Mouse (Mus musculus) neural tube, embryonic 14.5 days (tissue): Measurements from ENCODE around the gene Plekhg6. TPM values are rescaled to one million over a fixed set of nuclear protein-coding genes. Genes with fewer than 3 reads are reported as not detected.
A peak's percentile ranks its signal among the peaks of the same experiment; 100 is the strongest.

Experiments
- ATAC-seq: fragments of 200-750 bp; cut with Nextera tagmentation; 2 replicates; pipeline ENCODE4 v1.8.0; 2017; ENCODE audit warnings: low read depth, mild to moderate bottlenecking, moderate TSS enrichment, moderate library complexity
- H3K27ac ChIP-seq: fragments of 300-500 bp; sonication (generic); 2 replicates; pipeline ENCODE4 v1.5.1; 2014; ENCODE audit warnings: low read depth, mild to moderate bottlenecking, control low read depth, low read length, moderate library complexity, mixed read lengths
- H3K27me3 ChIP-seq: fragments of 300-500 bp; sonication (generic); 2 replicates; pipeline ENCODE4 v1.6.1; 2014; ENCODE audit warnings: low read length; ENCODE audit not compliant: control insufficient read depth, insufficient read depth
- H3K36me3 ChIP-seq: fragments of 300-500 bp; sonication (generic); 2 replicates; pipeline ENCODE4 v1.6.1; 2014; ENCODE audit warnings: low read length, mixed read lengths; ENCODE audit not compliant: control insufficient read depth, insufficient read depth
- H3K4me1 ChIP-seq: fragments of 300-500 bp; sonication (generic); 2 replicates; pipeline ENCODE4 v1.6.1; 2014; ENCODE audit warnings: low read length; ENCODE audit not compliant: control insufficient read depth, insufficient read depth
- H3K4me2 ChIP-seq: fragments of 300-500 bp; sonication (generic); 2 replicates; pipeline ENCODE4 v1.6.1; 2014; ENCODE audit warnings: mild to moderate bottlenecking, low read depth, low read length, control low read depth
- H3K4me3 ChIP-seq: fragments of 300-500 bp; sonication (generic); 2 replicates; pipeline ENCODE4 v1.5.1; 2014; ENCODE audit warnings: low read depth, low read length, control low read depth, mixed read lengths
- H3K9ac ChIP-seq: fragments of 300-500 bp; sonication (generic); replicated peaks from 2 replicates; pipeline ENCODE4 v1.6.1; 2014; ENCODE audit warnings: low read depth, mild to moderate bottlenecking, control low read depth, low read length, mixed read lengths
- H3K9me3 ChIP-seq: fragments of 300-500 bp; sonication (generic); 2 replicates; pipeline ENCODE4 v1.6.1; 2016; ENCODE audit warnings: low read length; ENCODE audit not compliant: control insufficient read depth
- whole genome bisulfite sequencing: fragments of 180-500 bp; shearing (Covaris S2); extraction: QIAGEN DNeasy Blood & Tissue Kit; methylation state at CpG from one replicate; pipeline ENCODE4 v1.1.7; 2014; 5-methylcytosine and 5-hydroxymethylcytosine counted together
- polyA plus RNA-seq: library from polyadenylated mRNA; unstranded; fragments of >200 nt; fragmentation: Nextera tagmentation; extraction: Ambion mirVana; gene quantifications from 2 replicates; pipeline ENCODE4 v1.2.1, GENCODE M21; 2014

Gene Plekhg6
- polyA plus RNA-seq, 1 experiment from 2014 or later, result 0.09 TPM

DNA sequence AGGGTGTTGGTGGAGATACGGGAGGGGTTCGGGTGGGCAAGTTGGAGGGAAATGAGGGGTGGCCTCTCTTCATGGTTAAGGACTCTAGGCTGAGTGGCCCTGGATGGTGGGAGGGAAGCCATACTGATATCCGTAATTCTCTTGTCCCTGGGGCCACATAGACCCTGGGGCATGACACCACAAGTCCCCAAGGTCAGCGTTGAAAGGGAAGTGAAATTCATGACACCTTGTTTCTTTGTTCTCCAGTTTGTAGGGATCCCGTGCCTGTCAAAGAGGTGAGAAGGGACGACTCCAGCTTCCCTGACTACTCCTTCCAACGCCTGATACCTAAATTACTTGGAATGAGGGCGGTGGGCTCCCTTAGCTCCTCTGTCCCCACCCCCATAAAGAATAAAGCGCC is 19.7 kb downstream of the Plekhg6 start:
- no peak overlapping the region; the same call in 1 of the 2 replicates for H3K4me2 ChIP-seq
- 54% methylated on average over 9 of the region's 9 CpGs for WGBS

DNA sequence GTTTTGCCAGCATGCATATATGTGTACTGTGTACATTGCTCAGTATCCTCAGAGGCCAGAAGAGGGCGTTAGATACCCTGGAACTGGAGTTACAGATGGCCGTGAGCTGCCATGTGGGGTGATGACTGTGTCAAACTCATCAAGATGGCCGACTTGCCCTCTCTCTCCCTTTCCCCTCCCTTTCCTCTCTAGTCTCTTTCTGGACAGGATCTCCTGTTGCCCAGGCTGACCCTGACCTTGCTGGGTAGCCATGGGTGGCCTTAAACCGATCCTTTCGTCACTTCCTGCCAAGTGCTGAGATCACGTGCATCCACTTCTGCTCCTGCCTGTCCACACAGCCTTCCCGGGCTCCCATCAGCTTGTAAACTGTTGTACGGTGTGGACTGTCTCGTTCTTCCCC is 20.6 kb downstream of the Plekhg6 start:
- peaks cover 19% of the 10 kb centered on the region for H3K27me3 ChIP-seq
- no peak overlapping the region for H3K9ac ChIP-seq
- no peak for ATAC-seq
- H3K27ac ChIP-seq, result no peak overlapping the region
- no peak overlapping the region for H3K4me2 ChIP-seq
- no peaks in the 10 kb centered on the region for H3K9me3 ChIP-seq
- 62% methylated on average over 9 of the region's 9 CpGs for WGBS
- peaks cover 3% of the 10 kb centered on the region; the same call in 1 of the 2 replicates for H3K4me1 ChIP-seq
- 0 out of 2 replicates have a peak, but pooled peaks cover 2% of the 10 kb centered on the region for H3K36me3 ChIP-seq
- no peak overlapping the region for H3K4me3 ChIP-seq

More for the DNA sequence above, 19.7 kb downstream of the Plekhg6 start:
- peaks cover 19% of the 10 kb centered on the region for H3K27me3 ChIP-seq
- ATAC-seq, result no peak
- H3K27ac ChIP-seq, result no peak overlapping the region
- H3K36me3 ChIP-seq, result 0 out of 2 replicates have a peak, but pooled peaks cover 2% of the 10 kb centered on the region
- H3K9ac ChIP-seq, result no peak overlapping the region
- no peaks in the 10 kb centered on the region for H3K9me3 ChIP-seq
- H3K4me3 ChIP-seq, result no peak overlapping the region
- no peaks in the 10 kb centered on the region for H3K4me1 ChIP-seq

DNA sequence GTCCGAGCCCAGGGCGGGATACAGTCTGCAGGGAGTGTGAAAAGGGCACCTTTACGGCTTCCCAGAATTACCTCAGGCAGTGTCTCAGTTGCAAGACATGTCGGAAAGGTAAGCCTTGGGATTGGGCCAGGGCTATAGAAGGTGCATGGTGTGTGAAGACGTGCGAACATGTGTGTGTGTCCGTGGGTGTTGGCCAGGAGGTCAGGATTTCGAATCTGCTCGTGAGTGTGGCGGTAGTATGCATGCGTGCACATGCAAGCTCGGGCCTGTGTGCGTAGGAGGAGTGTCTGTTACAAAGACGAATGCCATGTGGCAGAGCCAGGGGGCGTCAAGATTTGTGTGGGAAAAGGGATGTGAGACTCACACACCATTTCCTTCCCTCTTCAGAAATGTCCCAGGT is 23.3 kb downstream of the Plekhg6 start:
- Histone ChIP-seq H3K4me2 (no peak overlapping the region), H3K36me3 (0 out of 2 replicates have a peak, but pooled peaks cover 2% of the 10 kb centered on the region), H3K9ac (no peak overlapping the region), H3K9me3 (no peaks in the 10 kb centered on the region), H3K4me1 (peaks cover 6% of the 10 kb centered on the region; the same call in 1 of the 2 replicates), H3K27me3 (peaks cover 4% of the 10 kb centered on the region; the same call in 1 of the 2 replicates), H3K4me3 (no peak overlapping the region), H3K27ac (no peak overlapping the region)
- 94% methylated on average over 15 of the region's 15 CpGs for WGBS
- no peak for ATAC-seq

DNA sequence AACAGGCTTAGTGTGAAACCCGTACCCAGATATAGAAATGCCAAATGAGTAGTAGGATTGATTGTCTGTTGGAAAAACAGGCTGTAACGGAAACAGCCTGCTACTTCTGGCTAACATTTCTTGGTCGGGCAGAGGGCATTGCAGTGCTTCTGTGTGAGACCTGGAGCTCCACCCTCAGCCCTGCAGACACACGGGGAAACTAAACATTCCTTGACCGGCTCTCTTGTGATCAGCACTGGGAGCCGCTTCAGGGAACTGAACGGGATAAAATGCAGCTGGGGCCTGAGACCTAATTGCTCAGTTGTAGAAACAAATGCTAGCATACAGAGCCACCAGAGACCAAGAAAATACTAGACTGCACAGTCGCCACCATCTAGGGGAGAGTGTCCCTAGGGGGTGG is 24.3 kb downstream of the Plekhg6 start:
- H3K4me2 ChIP-seq, result no peak overlapping the region
- H3K9ac ChIP-seq, result no peak overlapping the region
- H3K27ac ChIP-seq, result no peak overlapping the region
- no peaks in the 10 kb centered on the region for H3K27me3 ChIP-seq
- peaks cover 6% of the 10 kb centered on the region; the same call in 1 of the 2 replicates for H3K4me1 ChIP-seq
- 32% methylated on average over 8 of the region's 8 CpGs for WGBS
- 0 out of 2 replicates have a peak, but pooled peaks cover 2% of the 10 kb centered on the region for H3K36me3 ChIP-seq
- no peak for ATAC-seq
- H3K9me3 ChIP-seq, result no peaks in the 10 kb centered on the region
- no peak overlapping the region for H3K4me3 ChIP-seq

DNA sequence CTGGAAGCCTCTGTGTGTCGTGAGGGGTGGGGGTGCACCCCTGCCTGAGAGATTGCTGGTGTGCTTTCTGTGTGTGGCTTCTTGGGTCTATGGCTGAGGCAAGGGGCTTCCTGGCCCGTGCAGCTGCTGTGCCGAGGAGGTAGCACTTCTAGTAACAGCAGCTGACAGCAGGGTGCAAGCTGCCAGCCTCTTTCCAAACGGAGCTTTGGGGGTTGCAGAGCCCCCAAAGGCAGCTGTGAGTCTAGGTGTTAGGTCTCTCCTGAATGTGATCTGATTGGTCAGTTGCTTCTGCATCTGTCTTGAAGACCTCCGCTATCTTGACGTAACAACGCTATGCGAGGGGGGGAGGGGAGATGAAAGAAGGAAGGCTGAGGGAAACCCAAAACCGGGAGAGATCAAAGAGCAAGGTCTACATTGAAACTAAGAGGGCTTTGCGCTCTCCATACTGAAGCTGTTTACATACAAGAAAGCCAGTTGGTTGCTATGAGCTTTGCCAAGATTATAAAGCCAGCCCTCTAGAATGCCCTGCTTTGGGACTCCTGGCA is 25.3 kb downstream of the Plekhg6 start:
- 9% methylated on average over 10 of the region's 10 CpGs for WGBS

DNA sequence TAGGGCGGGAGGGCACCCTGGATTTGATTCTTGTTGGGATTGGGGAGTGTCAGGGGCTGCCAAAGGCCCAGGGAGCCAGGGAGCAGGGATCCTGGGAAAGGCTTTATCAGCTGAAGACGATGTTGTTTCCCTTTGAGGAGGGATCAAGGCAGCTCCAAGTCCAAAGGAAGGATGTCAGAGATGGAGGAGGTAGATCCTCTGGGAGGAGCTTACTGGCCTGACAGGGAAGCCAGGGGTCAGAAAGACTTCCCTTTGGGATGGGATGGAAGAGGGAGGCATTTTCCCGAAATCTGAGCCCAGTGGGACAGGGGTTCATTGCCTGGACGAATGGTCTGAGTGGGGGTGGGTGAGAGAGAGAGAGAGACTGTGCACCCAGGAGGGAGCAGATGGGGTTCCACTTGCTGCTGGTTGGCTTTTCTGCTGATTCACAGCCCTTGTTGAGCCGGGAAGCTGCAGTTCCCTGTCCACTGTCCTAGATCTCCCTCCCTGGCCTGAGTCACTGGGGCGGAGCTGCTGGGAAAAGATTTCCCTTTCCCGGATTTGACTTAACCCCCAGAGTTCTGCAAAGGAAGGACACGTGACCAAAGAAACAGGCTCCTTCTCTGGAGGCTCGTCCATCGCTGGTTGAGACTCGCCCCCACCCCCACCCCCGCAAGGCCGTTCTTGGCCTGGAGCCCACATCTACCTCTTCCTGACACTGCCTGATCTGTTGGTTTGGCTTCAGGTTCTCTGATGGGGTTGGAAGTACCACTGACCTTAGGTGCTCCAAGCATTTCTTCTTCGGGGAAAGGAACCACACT is 26.0 kb downstream of the Plekhg6 start:
- WGBS, result 13% methylated on average over 14 of the region's 14 CpGs
- no peak overlapping the region for H3K27ac ChIP-seq

More for the DNA sequence above, 25.3 kb downstream of the Plekhg6 start:
- H3K4me3 ChIP-seq, result no peak overlapping the region
- H3K27ac ChIP-seq, result no peak overlapping the region
- H3K4me1 ChIP-seq, result peaks cover 6% of the 10 kb centered on the region; the same call in 1 of the 2 replicates
- peak overlapping the region; percentile 29; the same call in 1 of the 2 replicates for H3K4me2 ChIP-seq
- no peak for ATAC-seq
- 0 out of 2 replicates have a peak, but pooled peaks cover 2% of the 10 kb centered on the region for H3K36me3 ChIP-seq
- H3K9ac ChIP-seq, result no peak overlapping the region
- no peaks in the 10 kb centered on the region for H3K27me3 ChIP-seq
- H3K9me3 ChIP-seq, result no peaks in the 10 kb centered on the region

DNA sequence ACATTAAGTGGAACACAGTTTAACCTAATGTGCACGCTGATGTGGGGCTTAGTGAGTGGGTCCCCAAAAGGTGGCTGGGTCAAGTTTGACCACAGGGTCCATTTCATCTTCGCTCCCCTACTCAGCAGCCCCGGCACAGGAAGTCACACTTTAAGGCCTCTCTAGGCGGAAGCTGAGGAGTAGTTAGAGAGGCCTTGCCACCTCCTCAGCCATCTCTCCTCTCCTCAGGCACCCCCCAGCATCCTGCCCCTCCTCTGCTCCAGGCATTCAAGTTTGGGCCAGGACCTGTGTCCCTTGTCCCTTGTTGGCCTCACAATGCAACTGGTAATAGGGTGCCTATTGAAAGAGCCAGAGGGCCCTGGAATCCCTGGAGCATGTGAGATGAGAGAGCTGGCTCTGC is 26.9 kb downstream of the Plekhg6 start:
- H3K4me3 ChIP-seq, result no peak overlapping the region
- WGBS, result 82% methylated on average over 4 of the region's 4 CpGs

More for the DNA sequence above, 26.0 kb downstream of the Plekhg6 start:
- Histone ChIP-seq H3K4me2 (peak overlapping the region; percentile 29; the same call in 1 of the 2 replicates), H3K36me3 (0 out of 2 replicates have a peak, but pooled peaks cover 2% of the 10 kb centered on the region), H3K4me3 (no peak overlapping the region), H3K27me3 (no peaks in the 10 kb centered on the region; the same call in 1 of the 2 replicates), H3K9me3 (no peaks in the 10 kb centered on the region), H3K4me1 (peaks cover 6% of the 10 kb centered on the region; the same call in 1 of the 2 replicates), H3K9ac (no peak overlapping the region)
- no peak for ATAC-seq

DNA sequence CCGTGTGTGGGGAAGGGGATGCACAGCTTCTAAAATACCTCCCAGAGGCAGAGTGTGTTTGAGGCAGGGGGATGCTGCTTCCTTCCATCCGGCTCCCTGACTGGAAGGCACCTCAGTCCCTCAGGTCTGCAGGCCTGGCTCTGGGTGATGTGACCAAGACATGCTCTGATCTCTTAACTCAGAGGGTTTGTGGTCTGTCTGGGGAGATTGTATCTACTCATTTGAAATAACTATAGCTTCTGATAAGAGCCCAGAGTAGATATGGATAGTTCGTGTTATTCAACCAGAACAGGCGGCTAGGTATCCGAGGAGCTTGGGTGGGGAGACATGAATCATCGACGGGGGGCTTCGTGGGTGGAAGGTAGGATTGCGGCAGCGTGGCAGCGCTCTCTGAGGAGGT is 27.4 kb downstream of the Plekhg6 start:
- no peak for ATAC-seq
- H3K9me3 ChIP-seq, result no peaks in the 10 kb centered on the region
- H3K27ac ChIP-seq, result no peak overlapping the region
- WGBS, result 84% methylated on average over 11 of the region's 11 CpGs
- no peaks in the 10 kb centered on the region; the same call in 1 of the 2 replicates for H3K27me3 ChIP-seq
- H3K9ac ChIP-seq, result no peak overlapping the region
- peaks cover 14% of the 10 kb centered on the region; the same call in 1 of the 2 replicates for H3K4me1 ChIP-seq
- no peaks in the 10 kb centered on the region for H3K36me3 ChIP-seq
- H3K4me2 ChIP-seq, result no peak overlapping the region
- H3K4me3 ChIP-seq, result no peak overlapping the region

More for the DNA sequence above, 26.9 kb downstream of the Plekhg6 start:
- H3K4me1 ChIP-seq, result peaks cover 14% of the 10 kb centered on the region; the same call in 1 of the 2 replicates
- H3K4me2 ChIP-seq, result no peak overlapping the region
- no peaks in the 10 kb centered on the region for H3K9me3 ChIP-seq
- ATAC-seq, result no peak
- H3K27me3 ChIP-seq, result no peaks in the 10 kb centered on the region; the same call in 1 of the 2 replicates
- H3K9ac ChIP-seq, result no peak overlapping the region
- H3K36me3 ChIP-seq, result 0 out of 2 replicates have a peak, but pooled peaks cover 2% of the 10 kb centered on the region
- no peak overlapping the region for H3K27ac ChIP-seq
